Mouse (Mus musculus): ENCODE measurements around the gene Cmtm4. TPM values are rescaled to one million over a fixed set of nuclear protein-coding genes. Genes with fewer than 3 reads are reported as not detected.

Gene Cmtm4
- polyA plus RNA-seq (2014; fragmentation: Nextera tagmentation; extraction: Ambion mirVana) = 3.6 and 5.1 TPM in 2 replicates

- WGBS = 4% methylated on average over 21 of the region's 54 CpGs
- H3K4me1 ChIP-seq (ENCODE audit: control insufficient read depth, insufficient read depth, low read length) = peaks cover 13% of the 10 kb centered on the region
- peak; percentile 86 for DNase-seq
These were observed at the start of gene Cmtm4 for GRCm38 (mm10) chr8:104395703-104396357. Gene Cmtm4, minus strand, starts transcription at chr8:104395807.

DNA sequence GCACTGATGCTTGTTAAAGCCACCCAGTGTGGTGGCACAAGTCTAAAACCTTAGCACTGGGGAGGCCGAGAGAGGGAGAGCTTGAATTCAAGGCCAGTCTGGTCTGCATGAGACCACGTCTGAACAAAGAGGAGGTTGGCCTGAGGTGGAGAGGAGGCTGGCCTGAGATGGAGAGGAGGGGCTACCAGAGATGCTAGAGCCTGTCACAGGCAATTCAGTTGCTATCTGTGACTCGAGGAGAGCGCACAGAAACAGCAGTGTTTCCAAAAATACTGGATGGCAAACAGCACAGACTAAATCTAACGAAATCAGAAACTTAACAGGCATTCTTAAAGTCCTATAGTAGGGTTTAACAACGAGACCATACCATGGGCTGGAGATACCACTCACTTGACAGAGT is 49.6 kb upstream of the Cmtm4 start:
- peaks cover 8% of the 10 kb centered on the region for H3K36me3 ChIP-seq (ENCODE audit: control insufficient read depth, insufficient read depth, low read length)
- H3K27me3 ChIP-seq (ENCODE audit: control insufficient read depth, insufficient read depth, low read length) = no peaks in the 10 kb centered on the region
- peaks cover 14% of the 10 kb centered on the region for H3K4me1 ChIP-seq (ENCODE audit: control insufficient read depth, insufficient read depth, low read length)
- H3K4me3 ChIP-seq (replicated peaks; ENCODE audit: low read depth, low read length) = no peak overlapping the region
- H3K4me2 ChIP-seq (ENCODE audit: low read length) = no peak overlapping the region
- 62% methylated on average over 6 of the region's 6 CpGs for WGBS
- ATAC-seq (ENCODE audit: low FRiP score, low TSS enrichment) = no peak
- H3K9me3 ChIP-seq (ENCODE audit: control insufficient read depth, low read length) = no peaks in the 10 kb centered on the region
- H3K9ac ChIP-seq (replicated peaks; ENCODE audit: low read length) = no peak overlapping the region
- H3K27ac ChIP-seq (replicated peaks; ENCODE audit: low read depth, low read length) = no peak overlapping the region
- DNase-seq = no peak

More at GRCm38 (mm10) chr8:104395703-104396357, at the start of gene Cmtm4:
- Histone ChIP-seq H3K9ac (replicated peaks; ENCODE audit: low read length) (peak within 1 kb of the TSS; percentile 87), H3K27ac (replicated peaks; ENCODE audit: low read depth, low read length) (peak within 1 kb of the TSS; percentile 82), H3K9me3 (ENCODE audit: control insufficient read depth, low read length) (no peaks in the 10 kb centered on the region), H3K27me3 (ENCODE audit: control insufficient read depth, insufficient read depth, low read length) (no peaks in the 10 kb centered on the region), H3K36me3 (ENCODE audit: control insufficient read depth, insufficient read depth, low read length) (no peaks in the 10 kb centered on the region), H3K4me2 (ENCODE audit: low read length) (peak within 1 kb of the TSS; percentile 85), H3K4me3 (replicated peaks; ENCODE audit: low read depth, low read length) (peak within 1 kb of the TSS; percentile 74)
- ATAC-seq (ENCODE audit: low FRiP score, low TSS enrichment) = peak; percentile 86

- DNase-seq (no peak), ATAC-seq (ENCODE audit: low FRiP score, low TSS enrichment) (peak; percentile 44)
- peak overlapping the region; percentile 97 for H3K9ac ChIP-seq (replicated peaks; ENCODE audit: low read length)
- WGBS = 58% methylated on average over 7 of the region's 7 CpGs
- no peaks in the 10 kb centered on the region for H3K27me3 ChIP-seq (ENCODE audit: control insufficient read depth, insufficient read depth, low read length)
- H3K9me3 ChIP-seq (ENCODE audit: control insufficient read depth, low read length) = no peaks in the 10 kb centered on the region
- peak overlapping the region; percentile 95 for H3K4me3 ChIP-seq (replicated peaks; ENCODE audit: low read depth, low read length)
- H3K4me1 ChIP-seq (ENCODE audit: control insufficient read depth, insufficient read depth, low read length) = peaks cover 14% of the 10 kb centered on the region
- H3K27ac ChIP-seq (replicated peaks; ENCODE audit: low read depth, low read length) = peak overlapping the region; percentile 94
- peak overlapping the region; percentile 74 for H3K4me2 ChIP-seq (ENCODE audit: low read length)
- H3K36me3 ChIP-seq (ENCODE audit: control insufficient read depth, insufficient read depth, low read length) = peaks cover 28% of the 10 kb centered on the region
These were observed 47.6 kb upstream of the Cmtm4 start for GRCm38 (mm10) chr8:104443125-104443679.

DNA sequence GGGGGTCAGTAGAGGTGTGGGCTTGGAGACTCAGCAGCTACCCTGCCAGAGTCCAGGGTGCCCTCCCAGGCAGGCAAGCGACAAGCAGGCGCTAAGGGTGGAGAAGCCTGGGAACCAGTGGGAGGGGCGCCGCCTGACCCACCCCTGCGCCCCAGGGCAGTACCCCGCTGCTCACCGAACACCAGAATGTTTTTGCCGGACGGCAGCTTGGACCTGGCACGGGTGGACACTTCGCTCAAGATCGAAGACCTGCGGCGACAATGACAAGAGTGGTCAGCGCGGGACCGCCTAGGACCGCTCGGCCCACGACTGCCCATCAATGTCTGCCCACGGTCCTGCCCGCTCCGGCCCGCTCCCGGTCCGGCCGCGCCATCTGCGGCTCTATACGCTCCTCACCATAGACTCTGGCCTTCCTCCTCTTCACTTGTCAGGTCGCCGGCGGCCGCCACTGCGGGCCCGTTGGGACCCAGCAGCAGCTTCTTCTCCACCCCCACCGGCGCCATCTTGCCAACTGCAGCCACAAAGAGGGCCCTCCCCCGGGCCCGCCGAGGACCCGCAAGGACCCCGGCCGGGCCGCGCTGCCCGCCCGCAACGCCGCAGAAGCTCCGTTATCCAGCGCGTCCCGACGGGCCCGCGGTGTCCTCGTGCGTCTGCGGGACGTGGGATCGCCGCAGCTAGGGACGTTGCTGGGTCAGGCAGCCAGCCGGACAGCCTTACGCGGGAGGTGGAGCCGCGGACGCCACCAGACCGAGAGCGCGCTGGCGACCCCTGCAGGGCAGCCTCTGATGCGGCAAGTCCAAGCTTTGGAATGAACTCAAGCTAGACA is 46.9 kb upstream of the Cmtm4 start, which contains the start of gene Dync1li2:
TSS of gene Dync1li2 (minus strand) at position 749 of the 826 bp plus-strand sequence.
- H3K9me3 ChIP-seq (ENCODE audit: control insufficient read depth, low read length) = no peaks in the 10 kb centered on the region
- H3K9ac ChIP-seq (replicated peaks; ENCODE audit: low read length) = peak within 1 kb of the TSS; percentile 97
- H3K4me1 ChIP-seq (ENCODE audit: control insufficient read depth, insufficient read depth, low read length) = peaks cover 14% of the 10 kb centered on the region
- ATAC-seq (ENCODE audit: low FRiP score, low TSS enrichment) (peak; percentile 89), DNase-seq (peak; percentile 95)
- H3K36me3 ChIP-seq (ENCODE audit: control insufficient read depth, insufficient read depth, low read length) = peaks cover 33% of the 10 kb centered on the region
- peak within 1 kb of the TSS; percentile 94 for H3K27ac ChIP-seq (replicated peaks; ENCODE audit: low read depth, low read length)
- peak within 1 kb of the TSS; percentile 95 for H3K4me3 ChIP-seq (replicated peaks; ENCODE audit: low read depth, low read length)
- H3K4me2 ChIP-seq (ENCODE audit: low read length) = peak within 1 kb of the TSS; percentile 74
- H3K27me3 ChIP-seq (ENCODE audit: control insufficient read depth, insufficient read depth, low read length) = no peaks in the 10 kb centered on the region
- under 1% methylated on average over 75 of the region's 75 CpGs for WGBS

DNA sequence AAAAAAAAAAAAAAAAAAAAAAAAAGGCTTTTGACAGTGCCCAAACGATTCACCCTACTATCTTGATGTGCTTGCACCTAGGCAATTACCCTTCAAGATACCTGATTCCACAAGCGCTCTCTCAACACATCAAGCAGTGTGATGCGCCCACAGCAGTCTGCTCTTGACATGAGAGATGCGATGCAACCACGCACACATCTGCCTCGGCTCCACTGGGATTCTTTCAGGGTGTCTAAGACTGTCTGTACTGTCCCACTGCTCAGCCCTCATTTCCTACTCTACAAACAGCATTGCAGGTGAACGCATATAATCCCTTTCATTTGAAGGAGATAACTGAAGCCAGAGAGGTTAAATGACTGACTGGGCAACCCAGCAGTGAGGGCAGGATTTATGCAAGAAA is 46.0 kb upstream of the Cmtm4 start:
- peak overlapping the region; percentile 74 for H3K4me2 ChIP-seq (ENCODE audit: low read length)
- H3K27ac ChIP-seq (replicated peaks; ENCODE audit: low read depth, low read length) = peak overlapping the region; percentile 94; the same call in 1 of the 2 replicates
- no peaks in the 10 kb centered on the region for H3K27me3 ChIP-seq (ENCODE audit: control insufficient read depth, insufficient read depth, low read length)
- no peak for ATAC-seq (ENCODE audit: low FRiP score, low TSS enrichment)
- H3K36me3 ChIP-seq (ENCODE audit: control insufficient read depth, insufficient read depth, low read length) = peaks cover 42% of the 10 kb centered on the region
- peak overlapping the region; percentile 95 for H3K4me3 ChIP-seq (replicated peaks; ENCODE audit: low read depth, low read length)
- no peaks in the 10 kb centered on the region for H3K9me3 ChIP-seq (ENCODE audit: control insufficient read depth, low read length)
- DNase-seq = peak; percentile 13
- 47% methylated on average over 7 of the region's 7 CpGs for WGBS
- H3K4me1 ChIP-seq (ENCODE audit: control insufficient read depth, insufficient read depth, low read length) = peaks cover 14% of the 10 kb centered on the region
- H3K9ac ChIP-seq (replicated peaks; ENCODE audit: low read length) = peak overlapping the region; percentile 97

DNA sequence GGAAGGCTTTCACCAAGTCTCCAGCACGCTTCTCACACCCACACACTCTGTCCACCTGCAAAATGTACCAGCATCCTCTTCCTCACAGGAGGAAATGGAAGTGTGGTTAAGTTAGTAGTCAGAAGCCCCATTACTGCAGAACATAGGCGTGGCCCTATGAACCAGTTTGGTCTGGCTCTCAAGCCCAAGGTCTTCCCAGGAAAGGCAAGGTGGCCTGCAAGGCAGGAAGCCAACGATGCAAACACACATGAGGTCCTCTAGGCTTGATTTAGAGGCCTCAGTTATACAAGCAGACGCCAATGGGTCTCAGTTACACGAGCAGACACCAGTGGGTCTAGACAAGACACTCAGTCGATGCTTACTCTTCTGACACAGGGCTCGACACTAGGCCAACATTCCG is 43.9 kb upstream of the Cmtm4 start:
- no peak for ATAC-seq (ENCODE audit: low FRiP score, low TSS enrichment)
- Histone ChIP-seq H3K4me2 (ENCODE audit: low read length) (no peak overlapping the region), H3K27ac (replicated peaks; ENCODE audit: low read depth, low read length) (no peak overlapping the region), H3K4me3 (replicated peaks; ENCODE audit: low read depth, low read length) (no peak overlapping the region), H3K9ac (replicated peaks; ENCODE audit: low read length) (no peak overlapping the region), H3K9me3 (ENCODE audit: control insufficient read depth, low read length) (no peaks in the 10 kb centered on the region), H3K36me3 (ENCODE audit: control insufficient read depth, insufficient read depth, low read length) (peaks cover 63% of the 10 kb centered on the region), H3K27me3 (ENCODE audit: control insufficient read depth, insufficient read depth, low read length) (no peaks in the 10 kb centered on the region), H3K4me1 (ENCODE audit: control insufficient read depth, insufficient read depth, low read length) (peaks cover 14% of the 10 kb centered on the region)
- 94% methylated on average over 8 of the region's 8 CpGs for WGBS
- no peak for DNase-seq

GRCm38 (mm10) chr8:104437494-104438135 is 42.0 kb upstream of the Cmtm4 start:
- Histone ChIP-seq H3K4me3 (replicated peaks; ENCODE audit: low read depth, low read length) (no peak overlapping the region), H3K27me3 (ENCODE audit: control insufficient read depth, insufficient read depth, low read length) (no peaks in the 10 kb centered on the region), H3K9me3 (ENCODE audit: control insufficient read depth, low read length) (no peaks in the 10 kb centered on the region), H3K4me1 (ENCODE audit: control insufficient read depth, insufficient read depth, low read length) (peaks cover 14% of the 10 kb centered on the region), H3K27ac (replicated peaks; ENCODE audit: low read depth, low read length) (no peak overlapping the region), H3K9ac (replicated peaks; ENCODE audit: low read length) (no peak overlapping the region), H3K36me3 (ENCODE audit: control insufficient read depth, insufficient read depth, low read length) (peaks cover 81% of the 10 kb centered on the region), H3K4me2 (ENCODE audit: low read length) (no peak overlapping the region)
- 95% methylated on average over 13 of the region's 13 CpGs for WGBS
- DNase-seq (no peak), ATAC-seq (ENCODE audit: low FRiP score, low TSS enrichment) (no peak)

DNA sequence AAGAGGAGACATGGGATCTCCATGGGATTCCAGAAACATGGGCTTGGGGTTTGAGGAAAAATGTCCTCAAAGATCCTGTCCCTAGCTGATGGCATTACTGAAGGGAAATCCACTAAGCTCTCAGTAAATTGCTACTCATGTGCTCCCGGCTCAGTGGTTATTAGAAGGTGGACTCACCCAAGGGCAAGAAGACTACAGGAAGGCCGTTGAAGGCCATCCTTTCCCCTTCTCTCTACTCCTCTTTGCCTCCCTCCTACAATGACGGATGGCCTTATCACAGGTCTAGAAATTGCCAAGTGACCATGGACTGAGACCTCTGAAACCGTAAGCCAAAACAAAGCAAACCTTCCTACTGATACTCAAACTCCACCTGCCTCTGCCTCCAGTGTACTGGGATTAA is 41.0 kb upstream of the Cmtm4 start:
- no peaks in the 10 kb centered on the region for H3K27me3 ChIP-seq (ENCODE audit: control insufficient read depth, insufficient read depth, low read length)
- ATAC-seq (ENCODE audit: low FRiP score, low TSS enrichment) (no peak), DNase-seq (no peak)
- H3K4me2 ChIP-seq (ENCODE audit: low read length) = no peak overlapping the region
- H3K4me1 ChIP-seq (ENCODE audit: control insufficient read depth, insufficient read depth, low read length) = peaks cover 12% of the 10 kb centered on the region
- H3K27ac ChIP-seq (replicated peaks; ENCODE audit: low read depth, low read length) = peak overlapping the region; percentile 32; the same call in 1 of the 2 replicates
- H3K9ac ChIP-seq (replicated peaks; ENCODE audit: low read length) = no peak overlapping the region
- 92% methylated on average over 4 of the region's 4 CpGs for WGBS
- peaks cover 91% of the 10 kb centered on the region for H3K36me3 ChIP-seq (ENCODE audit: control insufficient read depth, insufficient read depth, low read length)
- H3K9me3 ChIP-seq (ENCODE audit: control insufficient read depth, low read length) = no peaks in the 10 kb centered on the region
- H3K4me3 ChIP-seq (replicated peaks; ENCODE audit: low read depth, low read length) = no peak overlapping the region
